Mouse (Mus musculus) thymus, postnatal 0 days (tissue): ENCODE results near the gene Larp1b. TPM values are rescaled to one million over a fixed set of nuclear protein-coding genes. Genes with fewer than 3 reads are reported as not detected.

Source experiments
- DNase-seq: peaks from one replicate; pipeline ENCODE4 v3.0.0-alpha.2; 2015; ENCODE audit warnings: low spot score
- polyA plus RNA-seq: library from polyadenylated mRNA; unstranded; fragments of >200 nt; fragmentation: Nextera tagmentation; extraction: Ambion mirVana; gene quantifications from 2 replicates; pipeline ENCODE4 v1.2.1, GENCODE M21; 2015

The Larp1b gene
- polyA plus RNA-seq, 1 experiment from 2014 or later = 8.5 TPM

DNA sequence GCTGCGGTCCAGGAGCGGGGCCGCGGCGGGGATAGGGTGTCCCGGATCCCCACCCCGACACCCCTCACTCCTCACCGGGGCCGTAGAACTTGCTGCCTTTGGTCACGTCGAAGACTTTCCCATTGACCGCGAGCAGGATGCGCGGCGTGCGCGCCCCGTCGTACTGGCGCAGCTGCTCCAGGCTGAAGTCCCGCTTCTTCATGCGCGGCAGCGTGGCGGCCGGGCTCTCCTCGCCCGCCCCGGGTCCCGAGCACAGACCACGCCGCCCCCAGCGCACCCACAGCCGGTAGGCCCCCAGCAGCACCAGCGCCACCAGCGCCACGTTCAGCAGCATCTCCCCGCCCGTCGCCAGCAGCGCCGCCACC lies 132.9 kb downstream of the Larp1b start:
- DNase-seq = no peak

DNA sequence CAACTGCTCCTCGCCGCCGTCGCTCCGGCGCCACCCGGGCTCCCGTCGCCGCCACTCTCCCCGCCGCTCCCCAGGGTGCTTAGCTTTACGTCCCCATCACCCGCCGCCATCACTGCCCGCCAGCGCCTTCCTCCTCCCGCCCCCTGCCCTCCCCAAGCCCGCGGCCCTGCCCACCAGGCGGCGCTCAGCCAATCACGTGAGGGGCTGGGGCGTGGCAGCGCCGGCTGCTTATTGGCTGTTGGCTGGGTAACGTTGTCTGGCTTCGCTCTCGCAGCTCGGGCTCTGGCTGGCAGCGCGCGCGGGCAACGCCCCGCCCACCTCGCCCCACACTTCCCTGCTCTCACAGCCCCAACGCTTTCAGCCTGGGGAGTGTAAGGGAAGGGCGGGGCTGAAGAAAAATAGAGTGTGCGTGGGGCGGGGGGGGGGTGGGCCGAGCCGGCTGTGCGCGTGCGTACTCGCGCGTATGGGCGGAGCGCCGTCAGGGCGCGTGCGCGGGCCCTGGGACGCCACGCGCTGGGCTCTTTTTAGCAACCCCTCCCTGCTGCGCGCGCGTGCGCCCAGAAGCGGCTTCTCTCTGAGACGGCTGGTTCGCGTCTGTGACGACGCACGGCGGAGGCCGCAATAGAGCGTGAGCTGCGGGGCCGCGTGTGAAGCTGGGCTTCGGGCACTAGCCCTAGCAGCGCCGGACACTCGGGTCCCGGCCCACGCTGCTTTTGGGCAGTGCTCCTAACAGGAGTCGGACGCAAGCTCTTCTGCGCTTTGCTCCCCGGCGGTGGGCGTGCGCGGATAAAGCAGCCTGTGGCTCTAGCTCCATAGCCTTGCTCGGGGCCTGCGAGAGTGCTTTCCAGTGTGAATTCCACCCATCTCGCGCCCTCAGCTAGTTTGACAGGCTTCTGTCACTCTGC lies 133.5 kb downstream of the Larp1b start, which contains the start of gene Pgrmc2:
Pgrmc2 (minus strand) TSS at position 162 of the 905 bp plus-strand sequence.
- peak; percentile 99 for DNase-seq

GRCm38 (mm10) chr3:41083790-41084112 lies 134.1 kb downstream of the Larp1b start:
- DNase-seq = no peak

DNA sequence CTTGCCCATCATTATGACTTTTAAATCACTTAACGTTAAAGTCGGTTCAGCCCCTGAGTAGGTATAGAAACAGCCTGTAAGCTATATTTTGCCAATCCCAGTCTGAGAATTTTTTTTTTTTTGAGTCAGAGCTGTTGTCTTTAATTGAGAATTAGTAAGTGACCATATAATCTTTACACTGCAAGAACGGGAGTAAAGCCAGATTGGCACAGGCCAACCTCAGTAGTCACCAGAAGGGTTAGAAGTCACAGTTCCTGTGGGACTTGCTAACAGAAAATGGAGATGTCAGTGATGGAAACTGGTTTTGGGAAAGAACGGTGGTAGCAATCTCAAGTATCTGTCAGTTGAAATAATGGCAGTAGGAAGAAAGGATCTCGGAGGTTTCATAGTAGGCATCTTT lies 134.8 kb downstream of the Larp1b start:
- DNase-seq = no peak

DNA sequence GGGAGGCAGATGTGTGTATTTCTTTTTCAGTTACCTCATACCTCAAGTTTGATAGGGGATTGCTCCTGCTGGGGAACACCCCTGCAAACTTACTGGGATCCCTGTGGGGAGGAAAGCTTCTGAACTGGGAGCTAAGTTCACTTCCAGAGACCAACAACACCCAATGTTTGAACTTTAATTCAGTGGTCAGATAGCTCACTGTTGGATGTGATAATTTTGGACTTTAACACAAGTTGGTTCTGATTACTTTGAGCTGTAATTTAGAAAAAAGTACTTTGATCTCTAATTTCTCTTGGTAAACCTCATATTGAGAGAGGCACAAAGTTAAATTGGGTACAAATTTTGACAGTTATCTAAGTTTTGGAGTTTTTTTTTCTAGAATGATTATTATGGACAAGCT lies 137.4 kb downstream of the Larp1b start:
- DNase-seq = no peak

Other genes with a start within 250 kb of the Larp1b start
- gene Slc25a31, start 241.0 kb upstream of the Larp1b start, polyA plus RNA-seq = 0.10 and 0.15 TPM in 2 replicates
- gene Hspa4l, start 205.3 kb upstream of the Larp1b start, polyA plus RNA-seq = 22.8 and 25.9 TPM in 2 replicates
- gene Plk4, start 149.8 kb upstream of the Larp1b start, polyA plus RNA-seq = 45.6 and 50.8 TPM in 2 replicates
- 11.6 and 11.7 TPM in 2 replicates for gene Mfsd8, start 102.9 kb upstream of the Larp1b start, polyA plus RNA-seq
- gene Abhd18, start 102.9 kb upstream of the Larp1b start, polyA plus RNA-seq = 8.5 and 12.5 TPM in 2 replicates
- 0.05 and 0.17 TPM in 2 replicates for gene 1700034I23Rik, start 47.3 kb upstream of the Larp1b start, polyA plus RNA-seq
- gene Pgrmc2, start 133.2 kb downstream of the Larp1b start, polyA plus RNA-seq = 21.2 and 23.8 TPM in 2 replicates